Mouse (Mus musculus) stomach, embryonic 16.5 days (tissue): Measurements from ENCODE around the gene Phgdh. TPM values are rescaled to one million over a fixed set of nuclear protein-coding genes. Genes with fewer than 3 reads are reported as not detected.

ENCODE experiments used
- ATAC-seq: fragments of 200-750 bp; cut with Nextera tagmentation; 2 replicates; pipeline ENCODE4 v1.8.0; 2017; ENCODE audit warnings: moderate number of reproducible peaks, moderate TSS enrichment; ENCODE audit not compliant: insufficient read depth, low FRiP score
- H3K27ac ChIP-seq: fragments of 300-500 bp; sonication (generic); 2 replicates; pipeline ENCODE4 v1.5.1; 2014; ENCODE audit warnings: low read length
- H3K27me3 ChIP-seq: fragments of 300-500 bp; sonication (generic); 2 replicates; pipeline ENCODE4 v1.6.1; 2014; ENCODE audit warnings: low read length, control low read depth, mixed read lengths; ENCODE audit not compliant: control insufficient read depth, insufficient read depth
- H3K36me3 ChIP-seq: fragments of 300-500 bp; sonication (generic); 2 replicates; pipeline ENCODE4 v1.6.1; 2014; ENCODE audit warnings: low read length; ENCODE audit not compliant: control insufficient read depth, insufficient read depth
- H3K4me1 ChIP-seq: fragments of 300-500 bp; sonication (generic); 2 replicates; pipeline ENCODE4 v1.6.1; 2014; ENCODE audit warnings: low read length, control low read depth, mixed read lengths; ENCODE audit not compliant: control insufficient read depth, insufficient read depth
- H3K4me2 ChIP-seq: fragments of 300-500 bp; sonication (generic); 2 replicates; pipeline ENCODE4 v1.6.1; 2014; ENCODE audit warnings: low read depth, low read length, mixed read lengths
- H3K4me3 ChIP-seq: fragments of 300-500 bp; sonication (generic); replicated peaks from 2 replicates; pipeline ENCODE4 v1.5.1; 2014; ENCODE audit warnings: mild to moderate bottlenecking, low read length
- H3K9ac ChIP-seq: fragments of 300-500 bp; sonication (generic); 2 replicates; pipeline ENCODE4 v1.6.1; 2014; ENCODE audit warnings: low read length
- H3K9me3 ChIP-seq: fragments of 300-500 bp; sonication (generic); replicated peaks from 2 replicates; pipeline ENCODE4 v1.6.1; 2016; ENCODE audit warnings: low read length, control low read depth; ENCODE audit not compliant: control insufficient read depth
- WGBS: fragments of 180-500 bp; shearing (Covaris S2); extraction: QIAGEN DNeasy Blood & Tissue Kit; methylation state at CpG from one replicate; pipeline ENCODE4 v1.1.7; 2014; 5-methylcytosine and 5-hydroxymethylcytosine counted together
- polyA plus RNA-seq: library from polyadenylated mRNA; unstranded; fragments of >200 nt; fragmentation: Nextera tagmentation; extraction: Ambion mirVana; gene quantifications from 2 replicates; pipeline ENCODE4 v1.2.1, GENCODE M21; 2015

Gene Phgdh
- polyA plus RNA-seq, 1 experiment from 2014 or later, result 234 TPM

- Histone ChIP-seq H3K9ac (no peak overlapping the region), H3K27ac (peak overlapping the region; percentile 22; the same call in 1 of the 2 replicates), H3K4me2 (peak overlapping the region; percentile 23; the same call in 1 of the 2 replicates), H3K4me3 (no peak overlapping the region), H3K27me3 (no peaks in the 10 kb centered on the region), H3K36me3 (no peaks in the 10 kb centered on the region), H3K9me3 (no peaks in the 10 kb centered on the region), H3K4me1 (peaks cover 22% of the 10 kb centered on the region)
- no peak for ATAC-seq
- 78% methylated on average over 22 of the region's 22 CpGs for WGBS
Measured at GRCm38 (mm10) chr3:98336661-98337654, 2.8 kb downstream of the Phgdh start.

- Histone ChIP-seq H3K27me3 (no peaks in the 10 kb centered on the region), H3K4me3 (no peak overlapping the region), H3K4me2 (no peak overlapping the region), H3K36me3 (no peaks in the 10 kb centered on the region; the same call in 1 of the 2 replicates), H3K9me3 (no peaks in the 10 kb centered on the region), H3K4me1 (peaks cover 22% of the 10 kb centered on the region), H3K27ac (no peak overlapping the region), H3K9ac (no peak overlapping the region)
- no peak for ATAC-seq
- WGBS, result 77% methylated on average over 7 of the region's 7 CpGs
Measured at GRCm38 (mm10) chr3:98335886-98336285, 3.9 kb downstream of the Phgdh start.

GRCm38 (mm10) chr3:98335331-98335730 lies 4.5 kb downstream of the Phgdh start:
- Histone ChIP-seq H3K9ac (no peak overlapping the region), H3K4me1 (peaks cover 22% of the 10 kb centered on the region), H3K4me3 (no peak overlapping the region), H3K36me3 (no peaks in the 10 kb centered on the region; the same call in 1 of the 2 replicates), H3K4me2 (no peak overlapping the region), H3K27me3 (no peaks in the 10 kb centered on the region), H3K27ac (no peak overlapping the region), H3K9me3 (no peaks in the 10 kb centered on the region)
- no peak for ATAC-seq

DNA sequence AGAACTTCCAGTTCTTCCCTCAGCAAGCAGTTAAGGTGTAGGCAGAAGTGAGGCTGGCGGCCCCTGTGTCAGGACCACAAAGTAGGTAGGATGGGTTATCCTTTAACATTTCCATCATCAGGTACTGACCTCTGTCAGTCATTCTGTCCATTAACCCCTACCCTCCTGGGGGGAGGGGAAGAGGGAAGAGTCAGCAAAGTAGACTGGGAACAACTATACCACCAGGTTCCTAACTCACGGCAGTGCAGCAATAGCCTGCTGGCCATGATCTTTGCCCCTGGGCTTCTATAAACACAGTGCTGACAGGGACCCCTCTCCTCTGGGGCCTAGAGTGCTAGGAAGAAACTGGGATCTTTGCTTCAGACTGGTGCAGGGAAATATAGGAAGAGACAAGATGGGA lies 5.8 kb downstream of the Phgdh start:
- H3K4me3 ChIP-seq, result no peak overlapping the region
- WGBS, result 87% methylated on average over 2 of the region's 2 CpGs
- no peaks in the 10 kb centered on the region for H3K27me3 ChIP-seq
- H3K36me3 ChIP-seq, result no peaks in the 10 kb centered on the region; the same call in 1 of the 2 replicates
- H3K4me2 ChIP-seq, result no peak overlapping the region
- no peak overlapping the region for H3K9ac ChIP-seq
- no peak overlapping the region for H3K27ac ChIP-seq
- no peaks in the 10 kb centered on the region for H3K9me3 ChIP-seq
- H3K4me1 ChIP-seq, result peaks cover 22% of the 10 kb centered on the region
- ATAC-seq, result no peak

- Histone ChIP-seq H3K4me1 (no peaks in the 10 kb centered on the region), H3K4me2 (no peak overlapping the region), H3K36me3 (0 out of 2 replicates have a peak, but pooled peaks cover 5% of the 10 kb centered on the region), H3K27me3 (no peaks in the 10 kb centered on the region), H3K27ac (no peak overlapping the region), H3K9me3 (no peaks in the 10 kb centered on the region), H3K9ac (no peak overlapping the region), H3K4me3 (no peak overlapping the region)
- 55% methylated on average over 9 of the region's 9 CpGs for WGBS
- ATAC-seq, result no peak
Measured at GRCm38 (mm10) chr3:98324235-98324634, 15.6 kb downstream of the Phgdh start.

DNA sequence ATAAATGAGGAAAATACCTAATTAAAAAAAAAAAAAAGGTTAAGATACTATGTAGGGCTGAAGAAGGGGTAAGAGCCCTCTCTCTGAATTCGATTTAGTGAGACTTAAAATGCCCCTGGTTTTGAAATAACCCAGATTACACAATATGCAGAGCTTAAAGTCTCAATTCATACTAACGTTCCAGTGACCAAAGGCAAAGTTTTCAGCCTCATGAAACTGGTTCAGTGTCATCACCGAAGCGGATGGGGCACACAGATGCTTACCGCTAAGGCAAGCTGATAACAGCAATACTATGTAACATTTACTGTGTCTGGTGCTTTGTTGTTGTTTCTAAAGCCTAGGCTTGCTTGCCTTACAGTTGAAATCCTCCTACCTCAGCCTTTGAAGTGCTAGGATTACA lies 17.6 kb downstream of the Phgdh start:
- Histone ChIP-seq H3K4me1 (no peaks in the 10 kb centered on the region), H3K27me3 (no peaks in the 10 kb centered on the region), H3K9me3 (no peaks in the 10 kb centered on the region), H3K27ac (no peak overlapping the region), H3K4me3 (no peak overlapping the region), H3K9ac (no peak overlapping the region), H3K36me3 (0 out of 2 replicates have a peak, but pooled peaks cover 5% of the 10 kb centered on the region), H3K4me2 (no peak overlapping the region)
- WGBS, result 89% methylated on average over 5 of the region's 5 CpGs
- ATAC-seq, result no peak

GRCm38 (mm10) chr3:98319190-98319589 lies 20.6 kb downstream of the Phgdh start:
- Histone ChIP-seq H3K4me2 (no peak overlapping the region), H3K9ac (no peak overlapping the region), H3K27me3 (no peaks in the 10 kb centered on the region), H3K27ac (no peak overlapping the region), H3K4me1 (no peaks in the 10 kb centered on the region), H3K36me3 (0 out of 2 replicates have a peak, but pooled peaks cover 7% of the 10 kb centered on the region), H3K4me3 (no peak overlapping the region), H3K9me3 (no peaks in the 10 kb centered on the region)
- no peak for ATAC-seq
- whole genome bisulfite sequencing, result 73% methylated on average over 2 of the region's 2 CpGs

GRCm38 (mm10) chr3:98317143-98317542 lies 22.6 kb downstream of the Phgdh start:
- Histone ChIP-seq H3K4me1 (no peaks in the 10 kb centered on the region), H3K36me3 (0 out of 2 replicates have a peak, but pooled peaks cover 7% of the 10 kb centered on the region), H3K27me3 (no peaks in the 10 kb centered on the region), H3K9me3 (no peaks in the 10 kb centered on the region), H3K9ac (no peak overlapping the region), H3K27ac (no peak overlapping the region), H3K4me2 (no peak overlapping the region), H3K4me3 (no peak overlapping the region)
- no peak for ATAC-seq
- whole genome bisulfite sequencing, result 53% methylated on average over 3 of the region's 3 CpGs

- Histone ChIP-seq H3K9me3 (no peaks in the 10 kb centered on the region), H3K4me1 (no peaks in the 10 kb centered on the region), H3K4me3 (no peak overlapping the region), H3K4me2 (no peak overlapping the region), H3K9ac (no peak overlapping the region), H3K27ac (no peak overlapping the region), H3K27me3 (no peaks in the 10 kb centered on the region), H3K36me3 (0 out of 2 replicates have a peak, but pooled peaks cover 2% of the 10 kb centered on the region)
- ATAC-seq, result no peak
- 81% methylated on average over 2 of the region's 2 CpGs for WGBS
Measured at GRCm38 (mm10) chr3:98315181-98315580, 24.6 kb downstream of the Phgdh start.
